Mouse (Mus musculus): ENCODE measurements around the gene Slc16a13. TPM values are rescaled to one million over a fixed set of nuclear protein-coding genes. Genes with fewer than 3 reads are reported as not detected.

Gene Slc16a13
- polyA plus RNA-seq, 1 experiment from 2014 or later, result 16.0 TPM

DNA sequence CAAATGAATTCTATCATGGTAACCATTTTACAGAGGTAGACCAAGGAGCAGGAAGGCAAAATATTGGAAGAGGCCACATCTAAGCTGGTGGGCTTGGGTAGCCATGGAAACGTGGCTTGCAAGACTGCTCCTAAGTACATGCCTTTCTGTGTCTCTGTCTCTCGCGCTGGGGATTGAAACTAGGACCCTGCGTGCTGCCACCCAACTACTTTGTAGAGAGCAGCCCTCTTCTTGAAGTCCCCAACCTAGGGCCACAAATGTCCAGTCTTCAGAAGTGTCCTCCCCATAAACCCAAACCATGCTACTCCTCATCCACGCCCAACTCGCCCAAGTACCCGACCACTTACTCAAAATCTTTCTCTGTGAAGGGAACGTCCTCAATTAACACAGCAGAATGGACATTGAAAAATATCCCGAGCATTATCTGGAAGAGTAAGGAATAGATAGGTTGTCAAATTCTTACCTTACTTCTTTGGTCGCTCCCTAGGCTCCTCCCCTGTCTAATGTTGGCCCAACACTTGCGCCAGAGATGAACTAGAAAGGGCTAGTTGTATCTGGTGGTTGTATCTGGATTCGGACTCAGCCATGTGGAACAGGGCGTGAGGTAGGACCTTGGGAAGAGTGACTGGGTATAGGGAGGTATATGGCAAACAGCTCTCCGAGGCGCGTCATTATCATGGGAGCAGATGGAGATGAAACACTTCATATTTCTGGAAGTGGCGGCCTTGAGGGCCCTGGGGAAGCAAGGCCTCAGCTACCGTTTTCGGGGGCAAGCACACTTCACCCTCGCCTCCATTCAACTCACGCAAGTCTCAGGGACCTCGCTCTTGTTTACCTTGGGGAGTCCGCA, 18.0 kb upstream of the Slc16a13 start:
- Histone ChIP-seq H3K27ac (replicated peaks) (peak overlapping the region; percentile 95), H3K36me3 (peaks cover 25% of the 10 kb centered on the region), H3K4me3 (peak overlapping the region; percentile 93), H3K27me3 (ENCODE audit: low read depth, poor library complexity, severe bottlenecking) (no peaks in the 10 kb centered on the region), H3K9me3 (replicated peaks) (no peaks in the 10 kb centered on the region), H3K4me1 (peaks cover 50% of the 10 kb centered on the region)
- 13% methylated on average over 23 of the region's 23 CpGs for WGBS
- no peak for DNase-seq (ENCODE audit: low spot score)

DNA sequence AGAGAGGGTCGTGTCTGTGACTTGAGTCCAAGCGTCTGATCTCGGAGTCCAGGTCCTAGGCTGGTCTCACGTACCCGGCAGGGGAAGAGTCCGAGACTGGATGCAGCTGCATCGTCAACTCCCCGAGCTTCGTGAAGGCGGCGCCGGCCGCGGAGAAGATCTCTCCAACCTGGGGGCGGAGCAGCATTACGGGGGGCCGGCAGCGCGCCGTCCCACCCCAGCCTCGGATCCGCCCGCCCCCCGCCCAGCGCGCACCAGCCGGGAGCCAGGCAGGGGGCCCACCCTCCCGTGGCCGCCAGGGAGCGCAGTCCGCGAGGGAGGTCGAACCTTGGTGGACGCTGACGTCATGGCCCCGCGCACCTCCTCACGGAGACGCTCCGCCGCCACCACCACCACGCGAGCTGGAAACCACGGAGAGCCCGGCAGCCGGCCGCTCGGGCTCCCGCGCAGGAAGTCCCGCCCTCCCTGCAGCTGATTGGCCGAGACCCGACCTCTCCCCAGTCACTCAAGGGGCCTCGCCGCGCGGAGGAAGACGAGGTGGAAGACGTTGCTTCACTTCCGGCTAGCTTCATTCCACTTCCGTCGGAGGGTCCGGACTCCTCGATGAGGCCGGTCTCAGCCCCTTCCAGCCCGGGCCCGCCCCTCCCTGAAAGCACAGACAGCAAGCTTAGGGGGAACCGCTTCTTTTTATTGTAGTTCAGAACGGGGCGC, 16.7 kb upstream of the Slc16a13 start, which contains the start of gene 0610010K14Rik:
TSS of gene 0610010K14Rik (minus strand) at position 458 of the 711 bp plus-strand sequence.
- Histone ChIP-seq H3K27ac (replicated peaks) (peak within 1 kb of the TSS; percentile 95), H3K4me1 (peaks cover 62% of the 10 kb centered on the region), H3K4me3 (peak within 1 kb of the TSS; percentile 93), H3K9me3 (replicated peaks) (no peaks in the 10 kb centered on the region), H3K36me3 (peaks cover 25% of the 10 kb centered on the region), H3K27me3 (ENCODE audit: low read depth, poor library complexity, severe bottlenecking) (no peaks in the 10 kb centered on the region)
- DNase-seq (ENCODE audit: low spot score), result peak; percentile 98
- WGBS, result under 1% methylated on average over 67 of the region's 70 CpGs

DNA sequence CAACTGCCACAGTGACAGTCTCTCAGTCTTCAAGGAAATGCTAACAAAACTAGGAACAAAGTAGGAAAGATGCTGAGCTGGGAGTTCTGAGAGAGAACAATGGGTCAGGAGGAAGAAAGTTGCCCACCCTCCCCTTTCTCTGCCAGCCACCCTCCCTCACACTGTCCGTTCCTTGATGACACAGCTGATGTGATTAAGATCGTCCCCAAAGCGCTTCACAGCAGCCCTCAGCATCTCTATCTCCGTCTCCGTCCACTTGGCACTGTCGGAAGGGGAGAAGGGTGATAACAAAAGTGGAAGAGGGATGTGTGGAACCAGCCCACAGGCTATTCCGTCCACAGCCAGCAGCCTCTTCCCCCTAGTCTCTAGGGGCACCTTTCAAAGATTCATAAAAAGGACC, 15.9 kb upstream of the Slc16a13 start:
- DNase-seq (ENCODE audit: low spot score), result no peak
- WGBS, result 52% methylated on average over 7 of the region's 7 CpGs

DNA sequence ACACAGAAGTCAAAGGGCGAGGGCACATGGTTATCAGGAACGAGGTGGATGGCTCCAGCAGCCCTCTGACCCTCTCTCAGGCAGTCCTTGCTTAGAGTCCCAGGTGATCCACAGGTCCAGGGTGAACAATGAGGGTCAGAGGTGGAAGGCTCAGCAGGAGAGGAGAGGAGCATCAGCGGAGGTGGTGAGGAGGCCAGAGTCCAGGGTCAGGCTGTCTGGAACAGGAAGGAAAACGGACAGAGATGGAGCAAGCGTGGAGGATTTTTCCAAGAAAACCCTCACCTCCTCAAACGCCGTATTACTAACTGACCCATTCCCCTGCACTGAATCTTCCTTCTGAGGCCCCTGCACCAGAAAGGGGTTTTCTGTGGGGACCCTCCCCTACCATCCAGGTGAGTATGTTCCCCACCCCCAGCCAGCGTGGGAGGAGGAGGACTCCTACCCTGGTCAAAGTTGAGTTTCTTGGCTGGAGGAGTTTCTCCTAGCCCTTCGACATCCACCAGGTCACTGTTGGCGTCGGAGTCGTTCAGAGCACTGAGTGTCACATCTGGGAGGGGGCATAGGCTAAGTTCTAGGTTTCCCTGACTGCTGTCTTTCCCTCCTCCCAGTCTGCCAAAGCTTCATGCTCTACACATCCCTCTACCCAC, 14.5 kb upstream of the Slc16a13 start:
- H3K9me3 ChIP-seq (replicated peaks), result no peaks in the 10 kb centered on the region
- peaks cover 19% of the 10 kb centered on the region for H3K27me3 ChIP-seq (ENCODE audit: low read depth, poor library complexity, severe bottlenecking)
- H3K36me3 ChIP-seq, result peaks cover 25% of the 10 kb centered on the region
- peaks cover 69% of the 10 kb centered on the region for H3K4me1 ChIP-seq
- DNase-seq (ENCODE audit: low spot score), result no peak
- WGBS, result 92% methylated on average over 12 of the region's 12 CpGs
- no peak overlapping the region for H3K27ac ChIP-seq (replicated peaks)
- H3K4me3 ChIP-seq, result peak overlapping the region; percentile 14; the same call in 1 of the 2 replicates

More for the DNA sequence above, 15.9 kb upstream of the Slc16a13 start:
- peaks cover 69% of the 10 kb centered on the region for H3K4me1 ChIP-seq
- peak overlapping the region; percentile 93 for H3K4me3 ChIP-seq
- H3K27me3 ChIP-seq (ENCODE audit: low read depth, poor library complexity, severe bottlenecking), result peaks cover 5% of the 10 kb centered on the region; the same call in 1 of the 2 replicates
- no peaks in the 10 kb centered on the region for H3K9me3 ChIP-seq (replicated peaks)
- peak overlapping the region; percentile 95 for H3K27ac ChIP-seq (replicated peaks)
- peaks cover 25% of the 10 kb centered on the region for H3K36me3 ChIP-seq

DNA sequence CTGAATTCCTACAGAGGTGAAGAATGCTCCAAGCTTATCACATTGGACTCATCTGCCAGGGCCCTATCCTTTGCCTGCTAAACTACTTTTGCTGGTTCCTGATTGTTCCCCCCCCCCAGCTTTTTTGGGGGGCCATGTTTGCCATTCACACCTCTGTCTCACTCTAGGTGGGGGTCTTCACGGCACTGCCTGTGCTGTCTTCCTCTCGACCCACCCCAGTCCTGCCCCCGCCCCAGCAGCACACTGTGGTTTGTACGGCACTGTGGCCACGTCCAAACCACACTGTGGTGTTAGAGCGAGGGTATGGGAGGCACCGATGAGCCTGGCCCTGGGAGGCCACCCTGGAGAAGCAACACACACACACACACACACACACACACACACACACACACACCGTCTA, 13.6 kb upstream of the Slc16a13 start:
- Histone ChIP-seq H3K36me3 (peaks cover 25% of the 10 kb centered on the region), H3K27me3 (ENCODE audit: low read depth, poor library complexity, severe bottlenecking) (peaks cover 27% of the 10 kb centered on the region), H3K9me3 (replicated peaks) (no peaks in the 10 kb centered on the region), H3K4me3 (no peak overlapping the region), H3K4me1 (peaks cover 74% of the 10 kb centered on the region), H3K27ac (replicated peaks) (no peak overlapping the region)
- WGBS, result 88% methylated on average over 8 of the region's 8 CpGs
- DNase-seq (ENCODE audit: low spot score), result no peak

DNA sequence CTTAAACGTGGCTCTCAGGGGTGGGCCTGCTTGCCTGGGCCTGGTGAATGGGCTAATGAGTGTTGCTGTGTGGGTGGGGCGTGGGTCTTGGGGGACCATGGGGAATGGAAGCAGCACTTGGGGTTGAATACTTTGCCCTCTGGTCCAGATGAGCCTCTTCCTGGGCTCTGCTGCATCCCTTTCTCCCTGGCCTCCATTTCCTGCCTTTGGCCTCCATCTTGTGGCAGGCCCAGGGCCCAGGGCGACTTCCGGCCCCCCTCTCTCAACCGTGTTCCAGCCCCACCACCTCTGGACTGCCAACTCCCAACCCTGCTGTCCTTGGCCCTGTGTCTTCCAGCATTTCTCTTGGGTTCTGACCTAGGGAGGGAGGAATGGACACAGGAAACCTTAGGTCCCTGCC, 13.2 kb upstream of the Slc16a13 start:
- Histone ChIP-seq H3K27ac (replicated peaks) (no peak overlapping the region), H3K4me1 (peaks cover 74% of the 10 kb centered on the region), H3K9me3 (replicated peaks) (no peaks in the 10 kb centered on the region), H3K36me3 (peaks cover 25% of the 10 kb centered on the region), H3K4me3 (no peak overlapping the region), H3K27me3 (ENCODE audit: low read depth, poor library complexity, severe bottlenecking) (peaks cover 32% of the 10 kb centered on the region)
- no peak for DNase-seq (ENCODE audit: low spot score)
- WGBS, result 54% methylated on average over 5 of the region's 5 CpGs

DNA sequence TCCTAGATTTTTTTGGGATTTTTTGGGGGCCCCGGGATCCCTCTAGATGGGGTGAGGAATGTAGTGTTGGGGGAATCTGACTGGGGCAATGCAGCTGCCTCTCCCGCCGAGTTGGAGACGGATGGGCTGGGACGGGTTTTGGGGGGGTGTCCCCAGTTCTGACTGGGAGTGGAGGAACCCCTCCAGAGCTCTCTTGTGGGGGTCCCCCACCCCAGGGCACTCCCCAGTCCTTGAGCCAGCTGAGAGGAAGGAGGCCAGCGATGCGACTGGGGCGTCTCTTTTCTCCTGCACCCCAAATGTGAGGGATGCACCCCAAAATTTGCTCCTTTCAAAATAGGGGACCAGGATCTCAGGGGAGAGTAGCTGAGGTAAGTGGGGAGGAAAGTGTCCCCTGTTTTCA, 12.2 kb upstream of the Slc16a13 start:
- peak overlapping the region; percentile 87 for H3K27ac ChIP-seq (replicated peaks)
- H3K4me3 ChIP-seq, result peak overlapping the region; percentile 54
- no peak for DNase-seq (ENCODE audit: low spot score)
- 41% methylated on average over 8 of the region's 8 CpGs for WGBS
- H3K9me3 ChIP-seq (replicated peaks), result no peaks in the 10 kb centered on the region
- H3K4me1 ChIP-seq, result peaks cover 74% of the 10 kb centered on the region
- peaks cover 25% of the 10 kb centered on the region for H3K36me3 ChIP-seq
- H3K27me3 ChIP-seq (ENCODE audit: low read depth, poor library complexity, severe bottlenecking), result peaks cover 42% of the 10 kb centered on the region

DNA sequence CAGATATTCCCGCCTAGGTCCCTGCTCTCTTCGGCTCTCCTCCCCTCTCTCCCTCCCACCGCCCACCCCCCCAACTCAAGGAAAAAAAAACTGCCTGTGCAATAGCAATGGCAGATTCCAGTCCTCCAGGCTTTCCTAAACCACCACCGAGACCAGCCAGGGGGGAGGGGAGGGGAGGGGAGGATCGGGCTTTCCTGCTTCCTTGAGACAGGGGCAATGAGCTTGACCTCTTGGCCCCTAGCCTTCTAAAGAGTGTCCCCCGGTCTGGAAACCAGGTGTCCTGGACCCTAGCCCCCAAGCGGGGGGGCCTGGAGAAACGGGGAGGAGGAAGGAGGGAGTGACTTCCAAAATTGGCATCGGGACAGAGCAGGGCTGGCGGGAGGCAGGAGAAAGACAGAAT, 11.7 kb upstream of the Slc16a13 start:
- Histone ChIP-seq H3K27ac (replicated peaks) (peak overlapping the region; percentile 87), H3K27me3 (ENCODE audit: low read depth, poor library complexity, severe bottlenecking) (peaks cover 47% of the 10 kb centered on the region), H3K9me3 (replicated peaks) (no peaks in the 10 kb centered on the region), H3K4me3 (peak overlapping the region; percentile 54), H3K36me3 (peaks cover 25% of the 10 kb centered on the region), H3K4me1 (peaks cover 74% of the 10 kb centered on the region)
- DNase-seq (ENCODE audit: low spot score), result peak; percentile 70
- 9% methylated on average over 10 of the region's 10 CpGs for WGBS

DNA sequence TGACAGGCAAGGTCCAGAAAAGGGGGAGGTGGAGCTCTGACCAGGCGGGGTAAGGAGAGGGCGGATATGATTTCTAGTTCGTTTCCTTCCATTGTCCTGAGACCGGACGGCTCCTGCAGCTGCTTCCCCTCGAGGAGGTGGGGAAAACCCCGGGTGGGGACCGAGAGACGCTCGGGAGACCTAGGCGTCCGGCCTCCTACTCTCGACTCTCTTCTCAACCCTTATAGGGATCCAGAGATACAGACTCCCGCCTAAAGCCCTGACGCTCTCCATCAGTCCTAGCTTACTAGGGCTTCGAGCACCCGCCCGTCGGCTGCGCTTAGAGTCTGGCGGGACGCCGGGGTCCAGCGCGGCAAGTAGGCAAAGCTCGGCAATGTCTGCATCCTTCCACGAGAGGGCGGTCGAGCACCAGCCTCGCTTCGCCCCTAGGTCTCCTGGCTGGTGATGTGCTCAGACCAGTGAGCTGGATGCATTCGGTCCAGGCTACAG, 9.4 kb upstream of the Slc16a13 start:
- peaks cover 14% of the 10 kb centered on the region for H3K36me3 ChIP-seq
- peak overlapping the region; percentile 43 for H3K4me3 ChIP-seq
- H3K9me3 ChIP-seq (replicated peaks), result no peaks in the 10 kb centered on the region
- peaks cover 70% of the 10 kb centered on the region for H3K27me3 ChIP-seq (ENCODE audit: low read depth, poor library complexity, severe bottlenecking)
- H3K27ac ChIP-seq (replicated peaks), result peak overlapping the region; percentile 74
- WGBS, result 2% methylated on average over 32 of the region's 32 CpGs
- DNase-seq (ENCODE audit: low spot score), result peak; percentile 88
- H3K4me1 ChIP-seq, result peaks cover 69% of the 10 kb centered on the region

DNA sequence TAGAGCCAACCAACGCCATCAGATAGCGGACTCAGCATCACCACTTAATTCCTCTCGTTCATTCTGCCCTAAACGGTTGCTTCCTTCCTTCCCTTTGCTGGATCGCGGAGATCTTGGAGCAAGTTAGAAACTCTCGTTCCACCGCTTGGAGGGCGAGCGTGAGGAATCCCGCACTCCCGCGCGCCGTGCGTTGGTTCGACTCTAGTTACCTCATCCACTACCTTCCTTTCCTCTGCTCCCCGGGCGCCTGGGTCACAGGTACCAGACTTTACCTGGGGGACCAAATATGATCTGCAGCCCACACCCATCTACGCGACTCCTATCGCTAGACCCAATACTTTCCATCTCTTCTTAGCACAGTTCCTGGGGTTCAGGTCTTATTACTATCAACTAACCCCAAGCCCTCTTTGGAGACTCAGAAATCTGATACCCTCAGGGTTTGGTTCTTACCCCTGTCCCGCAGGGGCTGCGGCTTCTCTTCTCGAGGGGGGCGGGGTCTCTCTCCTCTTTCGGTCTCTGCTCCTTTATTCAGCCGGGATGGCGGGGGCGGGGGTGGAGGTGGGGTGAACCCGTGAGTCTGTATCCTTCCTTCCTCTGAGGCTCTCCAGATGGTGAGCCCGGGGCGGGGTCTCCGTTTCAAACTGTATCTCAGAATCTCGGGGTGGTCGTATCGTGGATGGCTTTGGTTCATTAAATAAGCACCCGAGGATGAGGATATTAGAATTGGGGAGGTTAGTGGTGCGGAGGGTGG, 8.6 kb upstream of the Slc16a13 start, which contains the start of gene Bcl6b:
TSS of gene Bcl6b (minus strand) at position 539 of the 751 bp plus-strand sequence.
- Histone ChIP-seq H3K9me3 (replicated peaks) (no peaks in the 10 kb centered on the region), H3K36me3 (peaks cover 6% of the 10 kb centered on the region), H3K4me1 (peaks cover 67% of the 10 kb centered on the region), H3K27ac (replicated peaks) (peak within 1 kb of the TSS; percentile 74), H3K4me3 (peak within 1 kb of the TSS; percentile 43), H3K27me3 (ENCODE audit: low read depth, poor library complexity, severe bottlenecking) (peaks cover 78% of the 10 kb centered on the region)
- 3% methylated on average over 39 of the region's 39 CpGs for WGBS
- peak; percentile 33 for DNase-seq (ENCODE audit: low spot score)

DNA sequence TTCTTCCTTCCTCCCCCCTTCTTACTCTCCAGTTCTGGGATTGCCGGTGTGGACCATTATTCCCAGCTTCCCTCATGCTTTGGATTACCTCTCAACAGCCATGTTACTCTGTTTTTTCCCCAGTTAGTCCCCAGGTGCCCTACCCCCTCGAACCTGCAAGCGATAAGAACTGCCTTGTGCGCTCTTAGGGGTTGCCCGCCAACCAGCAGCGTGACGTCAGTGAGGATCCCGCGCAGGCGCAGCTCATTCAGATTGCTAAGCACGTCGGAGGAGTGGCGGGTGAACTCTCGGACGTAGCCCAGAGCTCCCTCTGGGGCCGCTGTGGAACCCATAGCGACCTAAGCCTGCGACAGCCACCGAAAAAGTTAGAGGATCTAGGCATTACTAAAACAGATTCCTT, 8.0 kb upstream of the Slc16a13 start:
- Histone ChIP-seq H3K9me3 (replicated peaks) (no peaks in the 10 kb centered on the region), H3K27ac (replicated peaks) (peak overlapping the region; percentile 60), H3K36me3 (no peaks in the 10 kb centered on the region), H3K27me3 (ENCODE audit: low read depth, poor library complexity, severe bottlenecking) (peaks cover 84% of the 10 kb centered on the region), H3K4me3 (peak overlapping the region; percentile 43), H3K4me1 (peaks cover 64% of the 10 kb centered on the region)
- WGBS, result 2% methylated on average over 19 of the region's 19 CpGs
- DNase-seq (ENCODE audit: low spot score), result peak; percentile 85

All from midbrain, embryonic 10.5 days (tissue).